Mouse (Mus musculus): ENCODE results near the gene Tnfrsf13b. TPM values are rescaled to one million over a fixed set of nuclear protein-coding genes. Genes with fewer than 3 reads are reported as not detected.

The Tnfrsf13b gene
- polyA plus RNA-seq, 1 experiment from 2014 or later: 10.8 TPM

DNA sequence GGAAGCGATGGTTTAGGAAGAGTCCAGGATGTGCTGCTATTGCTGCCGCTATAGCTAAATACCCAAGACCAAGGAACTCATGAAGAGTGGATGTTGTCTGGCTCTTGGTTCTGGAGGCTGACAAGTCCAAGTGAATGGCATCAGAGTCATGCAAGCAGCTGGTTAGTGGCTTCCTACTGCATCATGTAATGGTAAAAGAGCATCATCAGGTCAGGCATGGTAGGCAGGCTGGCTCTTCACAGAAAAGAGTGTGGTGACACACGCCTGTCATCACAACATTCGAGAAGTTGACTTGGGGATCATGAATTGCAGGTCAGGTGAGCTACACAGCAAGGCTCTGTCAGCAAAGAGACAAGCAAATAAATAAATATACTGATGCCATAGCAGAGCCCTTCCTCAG, 15.1 kb upstream of the Tnfrsf13b start:
- no peaks in the 10 kb centered on the region for H3K36me3 ChIP-seq (ENCODE audit: insufficient read depth, low read length)
- no peaks in the 10 kb centered on the region for H3K27me3 ChIP-seq (replicated peaks; ENCODE audit: insufficient read depth, low read length)
- H3K27ac ChIP-seq (ENCODE audit: low read length): no peak overlapping the region
- no peaks in the 10 kb centered on the region for H3K9me3 ChIP-seq (ENCODE audit: low read length)
- DNase-seq (ENCODE audit: low spot score) (no peak), ATAC-seq (no peak)
- TF ChIP-seq EP300 (IDR thresholded peaks at IDR 0.05) (no peak), CTCF (IDR thresholded peaks at IDR 0.05) (no peak)
- no peaks in the 10 kb centered on the region for H3K4me1 ChIP-seq (ENCODE audit: insufficient read depth, low read depth, low read length)
- no peak overlapping the region for H3K9ac ChIP-seq (replicated peaks; ENCODE audit: low read depth)
- H3K4me2 ChIP-seq (replicated peaks; ENCODE audit: low read depth, low read length): no peak overlapping the region
- 91% methylated on average over 4 of the region's 4 CpGs for WGBS
- H3K4me3 ChIP-seq (ENCODE audit: low read depth, low read length): no peak overlapping the region

GRCm38 (mm10) chr11:61112323-61112995, 14.1 kb upstream of the Tnfrsf13b start:
- DNase-seq (ENCODE audit: low spot score) (peak; percentile 19), ATAC-seq (no peak)
- 50% methylated on average over 8 of the region's 8 CpGs for WGBS
- Histone ChIP-seq H3K9me3 (ENCODE audit: low read length) (no peaks in the 10 kb centered on the region), H3K9ac (replicated peaks; ENCODE audit: low read depth) (no peak overlapping the region), H3K4me1 (ENCODE audit: insufficient read depth, low read depth, low read length) (no peaks in the 10 kb centered on the region), H3K27me3 (replicated peaks; ENCODE audit: insufficient read depth, low read length) (no peaks in the 10 kb centered on the region), H3K4me3 (ENCODE audit: low read depth, low read length) (no peak overlapping the region), H3K4me2 (replicated peaks; ENCODE audit: low read depth, low read length) (no peak overlapping the region), H3K27ac (ENCODE audit: low read length) (no peak overlapping the region), H3K36me3 (ENCODE audit: insufficient read depth, low read length) (no peaks in the 10 kb centered on the region)
- TF ChIP-seq EP300 (IDR thresholded peaks at IDR 0.05) (no peak), CTCF (IDR thresholded peaks at IDR 0.05) (no peak)

GRCm38 (mm10) chr11:61116226-61116625, 10.3 kb upstream of the Tnfrsf13b start:
- Histone ChIP-seq H3K4me3 (ENCODE audit: low read depth, low read length) (no peak overlapping the region), H3K36me3 (ENCODE audit: insufficient read depth, low read length) (no peaks in the 10 kb centered on the region)
- 45% methylated on average over 8 of the region's 8 CpGs for WGBS

GRCm38 (mm10) chr11:61119996-61120583, 6.5 kb upstream of the Tnfrsf13b start:
- no peak overlapping the region for H3K4me3 ChIP-seq (ENCODE audit: low read depth, low read length)
- TF ChIP-seq CTCF (IDR thresholded peaks at IDR 0.05) (no peak), EP300 (IDR thresholded peaks at IDR 0.05) (no peak)
- H3K36me3 ChIP-seq (ENCODE audit: insufficient read depth, low read length): no peaks in the 10 kb centered on the region
- no peaks in the 10 kb centered on the region for H3K4me1 ChIP-seq (ENCODE audit: insufficient read depth, low read depth, low read length)
- H3K4me2 ChIP-seq (replicated peaks; ENCODE audit: low read depth, low read length): no peak overlapping the region
- no peaks in the 10 kb centered on the region for H3K9me3 ChIP-seq (ENCODE audit: low read length)
- no peak for DNase-seq (ENCODE audit: low spot score)
- no peak overlapping the region for H3K27ac ChIP-seq (ENCODE audit: low read length)
- 75% methylated on average over 3 of the region's 3 CpGs for WGBS
- H3K9ac ChIP-seq (replicated peaks; ENCODE audit: low read depth): no peak overlapping the region
- H3K27me3 ChIP-seq (replicated peaks; ENCODE audit: insufficient read depth, low read length): no peaks in the 10 kb centered on the region
- ATAC-seq: no peak

More at GRCm38 (mm10) chr11:61116226-61116625, 10.3 kb upstream of the Tnfrsf13b start:
- Histone ChIP-seq H3K27ac (ENCODE audit: low read length) (no peak overlapping the region), H3K27me3 (replicated peaks; ENCODE audit: insufficient read depth, low read length) (no peaks in the 10 kb centered on the region), H3K9me3 (ENCODE audit: low read length) (no peaks in the 10 kb centered on the region), H3K9ac (replicated peaks; ENCODE audit: low read depth) (no peak overlapping the region), H3K4me1 (ENCODE audit: insufficient read depth, low read depth, low read length) (no peaks in the 10 kb centered on the region), H3K4me2 (replicated peaks; ENCODE audit: low read depth, low read length) (no peak overlapping the region)
- ATAC-seq: no peak
- DNase-seq (ENCODE audit: low spot score): peak; percentile 11
- TF ChIP-seq CTCF (IDR thresholded peaks at IDR 0.05): no peak
- TF ChIP-seq EP300 (IDR thresholded peaks at IDR 0.05): no peak

- no peak overlapping the region for H3K4me3 ChIP-seq (ENCODE audit: low read depth, low read length)
- no peaks in the 10 kb centered on the region for H3K27me3 ChIP-seq (replicated peaks; ENCODE audit: insufficient read depth, low read length)
- ATAC-seq (no peak), DNase-seq (ENCODE audit: low spot score) (no peak)
- H3K9ac ChIP-seq (replicated peaks; ENCODE audit: low read depth): no peak overlapping the region
- no peaks in the 10 kb centered on the region for H3K4me1 ChIP-seq (ENCODE audit: insufficient read depth, low read depth, low read length)
- TF ChIP-seq EP300 (IDR thresholded peaks at IDR 0.05): no peak
- TF ChIP-seq CTCF (IDR thresholded peaks at IDR 0.05): no peak
- 81% methylated on average over 9 of the region's 9 CpGs for WGBS
- no peak overlapping the region for H3K27ac ChIP-seq (ENCODE audit: low read length)
- H3K4me2 ChIP-seq (replicated peaks; ENCODE audit: low read depth, low read length): no peak overlapping the region
- no peaks in the 10 kb centered on the region for H3K36me3 ChIP-seq (ENCODE audit: insufficient read depth, low read length)
- H3K9me3 ChIP-seq (ENCODE audit: low read length): no peaks in the 10 kb centered on the region
These were observed 4.2 kb upstream of the Tnfrsf13b start for GRCm38 (mm10) chr11:61122283-61122768.

- H3K4me2 ChIP-seq (replicated peaks; ENCODE audit: low read depth, low read length): no peak overlapping the region
- TF ChIP-seq EP300 (IDR thresholded peaks at IDR 0.05): no peak
- TF ChIP-seq CTCF (IDR thresholded peaks at IDR 0.05): no peak
- H3K9ac ChIP-seq (replicated peaks; ENCODE audit: low read depth): no peak overlapping the region
- no peaks in the 10 kb centered on the region for H3K36me3 ChIP-seq (ENCODE audit: insufficient read depth, low read length)
- ATAC-seq (no peak), DNase-seq (ENCODE audit: low spot score) (no peak)
- no peak overlapping the region for H3K4me3 ChIP-seq (ENCODE audit: low read depth, low read length)
- H3K27me3 ChIP-seq (replicated peaks; ENCODE audit: insufficient read depth, low read length): no peaks in the 10 kb centered on the region
- 86% methylated on average over 8 of the region's 8 CpGs for WGBS
- no peak overlapping the region for H3K27ac ChIP-seq (ENCODE audit: low read length)
- no peaks in the 10 kb centered on the region for H3K4me1 ChIP-seq (ENCODE audit: insufficient read depth, low read depth, low read length)
- H3K9me3 ChIP-seq (ENCODE audit: low read length): no peaks in the 10 kb centered on the region
These were observed 3.7 kb upstream of the Tnfrsf13b start for GRCm38 (mm10) chr11:61122769-61123288.

Measured in lung, postnatal 0 days (tissue).